Mouse (Mus musculus): ENCODE measurements around the gene Nprl2. TPM values are rescaled to one million over a fixed set of nuclear protein-coding genes. Genes with fewer than 3 reads are reported as not detected.

The Nprl2 gene
- polyA plus RNA-seq, 1 experiment from 2014 or later = 40.8 TPM

- H3K9me3 ChIP-seq = no peaks in the 10 kb centered on the region
- no peak overlapping the region for H3K27ac ChIP-seq
- no peak for ATAC-seq (ENCODE audit: insufficient number of reproducible peaks, insufficient read depth, low FRiP score, low TSS enrichment)
- H3K36me3 ChIP-seq = peaks cover 13% of the 10 kb centered on the region
- H3K4me2 ChIP-seq (replicated peaks) = no peak overlapping the region
- 90% methylated on average over 7 of the region's 7 CpGs for WGBS
- no peak overlapping the region for H3K9ac ChIP-seq
- H3K4me1 ChIP-seq = peaks cover 26% of the 10 kb centered on the region
- H3K27me3 ChIP-seq = no peaks in the 10 kb centered on the region
- H3K4me3 ChIP-seq = no peak overlapping the region
Observed at GRCm38 (mm10) chr9:107582509-107583062, 40.6 kb downstream of the Nprl2 start.

GRCm38 (mm10) chr9:107583174-107583573 lies 41.1 kb downstream of the Nprl2 start:
- Histone ChIP-seq H3K4me1 (peaks cover 25% of the 10 kb centered on the region), H3K36me3 (peaks cover 13% of the 10 kb centered on the region), H3K27me3 (no peaks in the 10 kb centered on the region), H3K4me3 (no peak overlapping the region), H3K4me2 (replicated peaks) (no peak overlapping the region), H3K27ac (no peak overlapping the region), H3K9ac (no peak overlapping the region), H3K9me3 (no peaks in the 10 kb centered on the region)
- ATAC-seq (ENCODE audit: insufficient number of reproducible peaks, insufficient read depth, low FRiP score, low TSS enrichment) = no peak
- 91% methylated on average over 14 of the region's 14 CpGs for WGBS

GRCm38 (mm10) chr9:107586504-107586903 lies 44.5 kb downstream of the Nprl2 start:
- 88% methylated on average over 5 of the region's 5 CpGs for WGBS
- no peaks in the 10 kb centered on the region for H3K9me3 ChIP-seq
- no peak for ATAC-seq (ENCODE audit: insufficient number of reproducible peaks, insufficient read depth, low FRiP score, low TSS enrichment)
- no peaks in the 10 kb centered on the region for H3K27me3 ChIP-seq
- H3K4me3 ChIP-seq = no peak overlapping the region
- H3K36me3 ChIP-seq = peaks cover 36% of the 10 kb centered on the region
- H3K4me1 ChIP-seq = peaks cover 19% of the 10 kb centered on the region
- H3K9ac ChIP-seq = no peak overlapping the region
- no peak overlapping the region for H3K27ac ChIP-seq
- H3K4me2 ChIP-seq (replicated peaks) = no peak overlapping the region

- peak; percentile 96 for ATAC-seq (ENCODE audit: insufficient number of reproducible peaks, insufficient read depth, low FRiP score, low TSS enrichment)
- Histone ChIP-seq H3K27me3 (no peaks in the 10 kb centered on the region), H3K27ac (peak within 1 kb of the TSS; percentile 46; the same call in 1 of the 2 replicates), H3K4me1 (peaks cover 14% of the 10 kb centered on the region), H3K4me2 (replicated peaks) (peak within 1 kb of the TSS; percentile 73), H3K9ac (peak within 1 kb of the TSS; percentile 57), H3K36me3 (peaks cover 43% of the 10 kb centered on the region), H3K4me3 (peak within 1 kb of the TSS; percentile 85), H3K9me3 (no peaks in the 10 kb centered on the region)
- WGBS = 14% methylated on average over 46 of the region's 46 CpGs
Observed at GRCm38 (mm10) chr9:107586974-107587832, 45.2 kb downstream of the Nprl2 start, which contains the start of gene Ifrd2. Ifrd2 (plus strand) TSS chr9:107587642.

- peaks cover 45% of the 10 kb centered on the region for H3K36me3 ChIP-seq
- 5% methylated on average over 33 of the region's 33 CpGs for WGBS
Observed at GRCm38 (mm10) chr9:107587833-107588639, 46.0 kb downstream of the Nprl2 start.

GRCm38 (mm10) chr9:107590058-107590772 lies 48.2 kb downstream of the Nprl2 start:
- no peak overlapping the region for H3K4me2 ChIP-seq (replicated peaks)
- 90% methylated on average over 25 of the region's 25 CpGs for WGBS
- H3K36me3 ChIP-seq = peaks cover 56% of the 10 kb centered on the region
- H3K9me3 ChIP-seq = no peaks in the 10 kb centered on the region
- H3K27me3 ChIP-seq = no peaks in the 10 kb centered on the region
- H3K4me1 ChIP-seq = peaks cover 12% of the 10 kb centered on the region
- no peak overlapping the region for H3K4me3 ChIP-seq
- H3K27ac ChIP-seq = no peak overlapping the region
- no peak for ATAC-seq (ENCODE audit: insufficient number of reproducible peaks, insufficient read depth, low FRiP score, low TSS enrichment)
- no peak overlapping the region for H3K9ac ChIP-seq

More at GRCm38 (mm10) chr9:107587833-107588639, 46.0 kb downstream of the Nprl2 start:
- Histone ChIP-seq H3K9ac (peak overlapping the region; percentile 57), H3K27ac (peak overlapping the region; percentile 46; the same call in 1 of the 2 replicates), H3K4me3 (peak overlapping the region; percentile 85), H3K4me2 (replicated peaks) (peak overlapping the region; percentile 73), H3K9me3 (no peaks in the 10 kb centered on the region), H3K4me1 (peaks cover 12% of the 10 kb centered on the region), H3K27me3 (no peaks in the 10 kb centered on the region)
- ATAC-seq (ENCODE audit: insufficient number of reproducible peaks, insufficient read depth, low FRiP score, low TSS enrichment) = no peak

GRCm38 (mm10) chr9:107590773-107591060 lies 48.7 kb downstream of the Nprl2 start:
- Histone ChIP-seq H3K4me1 (peaks cover 12% of the 10 kb centered on the region), H3K27me3 (no peaks in the 10 kb centered on the region), H3K9ac (no peak overlapping the region), H3K4me3 (no peak overlapping the region), H3K36me3 (peaks cover 56% of the 10 kb centered on the region), H3K9me3 (no peaks in the 10 kb centered on the region), H3K27ac (no peak overlapping the region), H3K4me2 (replicated peaks) (no peak overlapping the region)
- WGBS = 94% methylated on average over 6 of the region's 6 CpGs
- no peak for ATAC-seq (ENCODE audit: insufficient number of reproducible peaks, insufficient read depth, low FRiP score, low TSS enrichment)

GRCm38 (mm10) chr9:107593101-107593976 lies 51.3 kb downstream of the Nprl2 start:
- Histone ChIP-seq H3K9me3 (no peaks in the 10 kb centered on the region), H3K9ac (no peak overlapping the region), H3K27me3 (no peaks in the 10 kb centered on the region), H3K4me3 (no peak overlapping the region), H3K27ac (no peak overlapping the region), H3K4me2 (replicated peaks) (no peak overlapping the region), H3K36me3 (peaks cover 56% of the 10 kb centered on the region), H3K4me1 (peaks cover 7% of the 10 kb centered on the region)
- no peak for ATAC-seq (ENCODE audit: insufficient number of reproducible peaks, insufficient read depth, low FRiP score, low TSS enrichment)
- 83% methylated on average over 11 of the region's 11 CpGs for WGBS

- no peak for ATAC-seq (ENCODE audit: insufficient number of reproducible peaks, insufficient read depth, low FRiP score, low TSS enrichment)
- Histone ChIP-seq H3K27me3 (no peaks in the 10 kb centered on the region), H3K9ac (no peak overlapping the region), H3K4me1 (no peaks in the 10 kb centered on the region), H3K4me3 (no peak overlapping the region), H3K9me3 (no peaks in the 10 kb centered on the region), H3K36me3 (peaks cover 54% of the 10 kb centered on the region), H3K27ac (no peak overlapping the region), H3K4me2 (replicated peaks) (no peak overlapping the region)
- 80% methylated on average over 8 of the region's 8 CpGs for WGBS
Observed at GRCm38 (mm10) chr9:107594281-107595062, 52.4 kb downstream of the Nprl2 start.
